Mouse (Mus musculus) liver, adult 2 months (tissue): Measurements from ENCODE around the gene Cabin1. TPM values are rescaled to one million over a fixed set of nuclear protein-coding genes. Genes with fewer than 3 reads are reported as not detected.

Experiments
- DNase-seq: peaks from one replicate; pipeline ENCODE4 v3.0.0-alpha.2; 2011; ENCODE audit warnings: low read depth, low spot score; ENCODE audit errors: extremely low read depth
- H3K27ac ChIP-seq: fragments of 200-500 bp; replicated peaks from 2 replicates; pipeline ENCODE4 v1.5.1; 2012; ENCODE audit warnings: low read depth, mild to moderate bottlenecking, control low read depth, inconsistent platforms, low read length; ENCODE audit not compliant: insufficient read depth
- H3K27me3 ChIP-seq: fragments of 200-500 bp; 2 replicates; pipeline ENCODE4 v1.6.1; 2012; ENCODE audit warnings: mild to moderate bottlenecking, moderate library complexity, low read length, inconsistent platforms; ENCODE audit not compliant: control insufficient read depth, insufficient read depth
- H3K36me3 ChIP-seq: fragments of 200-500 bp; 2 replicates; pipeline ENCODE4 v1.6.1; 2012; ENCODE audit warnings: low read length, inconsistent platforms; ENCODE audit not compliant: control insufficient read depth, insufficient read depth
- H3K4me1 ChIP-seq: fragments of 200-500 bp; 2 replicates; pipeline ENCODE4 v1.6.1; 2011; ENCODE audit warnings: low read length; ENCODE audit not compliant: control insufficient read depth, insufficient read depth
- H3K4me3 ChIP-seq: fragments of 200-500 bp; 2 replicates; pipeline ENCODE4 v1.5.1; 2011; ENCODE audit warnings: low read depth, mild to moderate bottlenecking, control low read depth, low read length, moderate library complexity; ENCODE audit not compliant: insufficient read depth
- H3K79me2 ChIP-seq: fragments of 200-500 bp; 2 replicates; pipeline ENCODE4 v1.6.1; 2012; ENCODE audit warnings: inconsistent platforms, mild to moderate bottlenecking, low read length, moderate library complexity; ENCODE audit not compliant: control insufficient read depth, insufficient read depth
- H3K9ac ChIP-seq: fragments of 200-500 bp; 2 replicates; pipeline ENCODE4 v1.6.1; 2012; ENCODE audit warnings: low read depth, mild to moderate bottlenecking, control low read depth, inconsistent platforms, low read length
- CTCF ChIP-seq: fragments of 200-500 bp; IDR thresholded peaks from 2 replicates; pipeline ENCODE4 v1.5.1; 2011; ENCODE audit warnings: low read depth, low read length, control low read depth
- POLR2A ChIP-seq: fragments of 200-500 bp; IDR thresholded peaks from 2 replicates; pipeline ENCODE4 v1.6.1; 2011; ENCODE audit warnings: low read length, control low read depth; ENCODE audit not compliant: insufficient read depth; ENCODE audit errors: extremely low read depth
- WGBS: fragments of 180-500 bp; shearing (Covaris S2); methylation state at CpG from one replicate; pipeline ENCODE4 v1.1.7; 2018; 5-methylcytosine and 5-hydroxymethylcytosine counted together
- polyA plus RNA-seq: library from polyadenylated mRNA; depleted of rRNA; stranded (reverse); fragments of >200 nt; gene quantifications from 2 replicates; pipeline ENCODE4 v1.2.3, GENCODE M21; 2012
- total RNA-seq: library from RNA; depleted of rRNA; stranded (reverse); fragments of >200 nt; gene quantifications from 2 replicates; pipeline ENCODE4 v1.2.3, GENCODE M21; 2014

The Cabin1 gene
- total and polyA plus RNA-seq, 2 experiments, result 7.7 to 7.8 TPM

- H3K36me3 ChIP-seq, result no peaks in the 10 kb centered on the region
- no peak overlapping the region for H3K27ac ChIP-seq
- peaks cover 3% of the 10 kb centered on the region; the same call in 1 of the 2 replicates for H3K4me1 ChIP-seq
- no peaks in the 10 kb centered on the region for H3K27me3 ChIP-seq
- TF ChIP-seq CTCF, result no peak
- peak overlapping the region; percentile 66; the same call in 1 of the 2 replicates for H3K9ac ChIP-seq
- 80% methylated on average over 4 of the region's 4 CpGs for WGBS
- no peaks in the 10 kb centered on the region for H3K79me2 ChIP-seq
- peak overlapping the region; percentile 73; the same call in 1 of the 2 replicates for H3K4me3 ChIP-seq
- no peak for DNase-seq
Measured at GRCm38 (mm10) chr10:75666451-75667030, 97.6 kb downstream of the Cabin1 start.

GRCm38 (mm10) chr10:75664673-75665270 lies 99.4 kb downstream of the Cabin1 start:
- no peak for DNase-seq
- TF ChIP-seq POLR2A, result no peak
- TF ChIP-seq CTCF, result no peak
- Histone ChIP-seq H3K27me3 (no peaks in the 10 kb centered on the region), H3K9ac (no peak overlapping the region), H3K4me3 (no peak overlapping the region), H3K36me3 (no peaks in the 10 kb centered on the region), H3K79me2 (no peaks in the 10 kb centered on the region), H3K4me1 (peaks cover 3% of the 10 kb centered on the region; the same call in 1 of the 2 replicates), H3K27ac (no peak overlapping the region)
- WGBS, result 95% methylated on average over 6 of the region's 6 CpGs

GRCm38 (mm10) chr10:75662575-75662974 lies 101.6 kb downstream of the Cabin1 start:
- H3K4me1 ChIP-seq, result no peaks in the 10 kb centered on the region
- no peaks in the 10 kb centered on the region for H3K36me3 ChIP-seq
- H3K9ac ChIP-seq, result no peak overlapping the region
- WGBS, result 90% methylated on average over 4 of the region's 4 CpGs
- no peak overlapping the region for H3K4me3 ChIP-seq
- no peak for TF ChIP-seq CTCF
- no peaks in the 10 kb centered on the region for H3K27me3 ChIP-seq
- H3K79me2 ChIP-seq, result no peaks in the 10 kb centered on the region
- no peak for DNase-seq
- no peak overlapping the region for H3K27ac ChIP-seq

DNA sequence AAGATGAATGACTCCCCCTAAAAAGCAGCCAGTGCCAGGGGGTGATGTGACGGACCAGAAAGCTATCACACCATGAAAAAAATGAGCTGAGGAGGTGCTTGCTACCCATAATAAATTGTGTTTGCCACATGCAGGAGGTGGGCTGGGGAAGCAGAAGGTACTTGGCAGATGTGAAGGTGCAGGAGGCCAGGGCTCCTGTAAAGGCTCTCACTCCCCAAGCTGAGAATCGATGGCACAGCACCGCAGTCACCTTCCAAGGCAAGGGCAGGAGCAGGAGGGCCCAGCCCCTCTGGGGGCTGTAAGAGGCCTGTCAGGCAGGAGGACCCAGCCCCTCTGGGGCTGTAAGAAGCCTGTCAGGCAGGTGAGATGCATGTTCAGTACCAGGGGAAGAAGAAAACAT lies 102.3 kb downstream of the Cabin1 start:
- no peak overlapping the region for H3K9ac ChIP-seq
- WGBS, result 93% methylated on average over 3 of the region's 3 CpGs
- TF ChIP-seq POLR2A (no peak), CTCF (no peak)
- no peak for DNase-seq
- H3K27ac ChIP-seq, result no peak overlapping the region
- no peaks in the 10 kb centered on the region for H3K36me3 ChIP-seq
- no peak overlapping the region for H3K4me3 ChIP-seq
- H3K27me3 ChIP-seq, result no peaks in the 10 kb centered on the region
- H3K4me1 ChIP-seq, result no peaks in the 10 kb centered on the region
- H3K79me2 ChIP-seq, result no peaks in the 10 kb centered on the region

DNA sequence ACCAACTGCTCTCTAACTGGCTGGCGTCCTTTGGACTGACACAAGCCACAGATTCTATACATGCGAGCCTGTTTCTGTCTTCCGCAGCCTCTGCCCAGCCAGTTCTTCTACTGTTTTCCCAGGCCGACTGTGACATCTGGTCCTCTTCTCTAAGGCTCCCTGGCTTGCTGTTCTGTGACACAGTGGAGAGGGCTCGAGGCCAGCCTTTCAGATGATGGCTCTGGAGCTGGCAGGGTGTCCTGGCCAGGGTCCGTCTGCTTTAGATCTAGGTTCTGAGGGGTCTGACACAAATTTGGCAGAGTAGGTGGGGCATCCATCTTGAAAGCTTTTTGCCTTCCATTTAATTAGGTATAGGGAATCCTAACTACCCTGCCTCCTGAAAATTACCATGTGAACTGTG lies 102.8 kb downstream of the Cabin1 start:
- Histone ChIP-seq H3K27me3 (no peaks in the 10 kb centered on the region), H3K4me1 (no peaks in the 10 kb centered on the region), H3K9ac (no peak overlapping the region), H3K79me2 (no peaks in the 10 kb centered on the region), H3K27ac (no peak overlapping the region), H3K4me3 (no peak overlapping the region), H3K36me3 (no peaks in the 10 kb centered on the region; the same call in 1 of the 2 replicates)
- WGBS, result 92% methylated on average over 6 of the region's 6 CpGs
- TF ChIP-seq CTCF, result no peak
- DNase-seq, result no peak

GRCm38 (mm10) chr10:75657772-75658171 lies 106.4 kb downstream of the Cabin1 start:
- Histone ChIP-seq H3K27me3 (no peaks in the 10 kb centered on the region), H3K9ac (no peak overlapping the region), H3K4me1 (no peaks in the 10 kb centered on the region), H3K79me2 (no peaks in the 10 kb centered on the region), H3K27ac (no peak overlapping the region), H3K4me3 (no peak overlapping the region), H3K36me3 (peaks cover 2% of the 10 kb centered on the region; the same call in 1 of the 2 replicates)
- TF ChIP-seq CTCF, result no peak
- TF ChIP-seq POLR2A, result no peak
- WGBS, result 95% methylated on average over 7 of the region's 7 CpGs
- DNase-seq, result no peak
